Mouse (Mus musculus) embryonic facial prominence, embryonic 14.5 days (tissue): ENCODE measurements around the gene Ccdc85c. TPM values are rescaled to one million over a fixed set of nuclear protein-coding genes. Genes with fewer than 3 reads are reported as not detected.

Source experiments
- ATAC-seq: fragments of 200-750 bp; cut with Nextera tagmentation; 2 replicates; pipeline ENCODE4 v1.8.0; 2017; ENCODE audit warnings: low read depth, moderate number of reproducible peaks, moderate TSS enrichment
- DNase-seq: peaks from one replicate; pipeline ENCODE4 v3.0.0-alpha.2; 2015; ENCODE audit warnings: low spot score
- H3K27ac ChIP-seq: fragments of 300-500 bp; sonication (generic); replicated peaks from 2 replicates; pipeline ENCODE4 v1.5.1; 2014; ENCODE audit warnings: low read depth, mild to moderate bottlenecking, low read length, moderate library complexity
- H3K27me3 ChIP-seq: fragments of 300-500 bp; sonication (generic); replicated peaks from 2 replicates; pipeline ENCODE4 v1.6.1; 2014; ENCODE audit warnings: low read length; ENCODE audit not compliant: control insufficient read depth, insufficient read depth
- H3K36me3 ChIP-seq: fragments of 300-500 bp; sonication (generic); 2 replicates; pipeline ENCODE4 v1.6.1; 2014; ENCODE audit warnings: low read length, mixed read lengths; ENCODE audit not compliant: control insufficient read depth, insufficient read depth
- H3K4me1 ChIP-seq: fragments of 300-500 bp; sonication (generic); 2 replicates; pipeline ENCODE4 v1.6.1; 2014; ENCODE audit warnings: antibody characterized with exemption, low read length; ENCODE audit not compliant: control insufficient read depth, insufficient read depth
- H3K4me2 ChIP-seq: fragments of 300-500 bp; sonication (generic); 2 replicates; pipeline ENCODE4 v1.6.1; 2014; ENCODE audit warnings: low read depth, mild to moderate bottlenecking, low read length, moderate library complexity, mixed read lengths
- H3K4me3 ChIP-seq: fragments of 300-500 bp; sonication (generic); 2 replicates; pipeline ENCODE4 v1.5.1; 2014; ENCODE audit warnings: low read depth, mild to moderate bottlenecking, low read length
- H3K9ac ChIP-seq: fragments of 300-500 bp; sonication (generic); 2 replicates; pipeline ENCODE4 v1.6.1; 2014; ENCODE audit warnings: low read depth, mild to moderate bottlenecking, low read length, moderate library complexity, mixed read lengths
- H3K9me3 ChIP-seq: fragments of 300-500 bp; sonication (generic); 2 replicates; pipeline ENCODE4 v1.6.1; 2016; ENCODE audit warnings: low read length; ENCODE audit not compliant: control insufficient read depth
- WGBS: fragments of 180-500 bp; shearing (Covaris S2); extraction: QIAGEN DNeasy Blood & Tissue Kit; methylation state at CpG from one replicate; pipeline ENCODE4 v1.1.7; 2014; 5-methylcytosine and 5-hydroxymethylcytosine counted together
- polyA plus RNA-seq: library from polyadenylated mRNA; unstranded; fragments of >200 nt; fragmentation: Nextera tagmentation; extraction: Ambion mirVana; gene quantifications from 2 replicates; pipeline ENCODE4 v1.2.1, GENCODE M21; 2014

Gene Ccdc85c
- polyA plus RNA-seq, 1 experiment from 2014 or later, result 4.7 TPM

DNA sequence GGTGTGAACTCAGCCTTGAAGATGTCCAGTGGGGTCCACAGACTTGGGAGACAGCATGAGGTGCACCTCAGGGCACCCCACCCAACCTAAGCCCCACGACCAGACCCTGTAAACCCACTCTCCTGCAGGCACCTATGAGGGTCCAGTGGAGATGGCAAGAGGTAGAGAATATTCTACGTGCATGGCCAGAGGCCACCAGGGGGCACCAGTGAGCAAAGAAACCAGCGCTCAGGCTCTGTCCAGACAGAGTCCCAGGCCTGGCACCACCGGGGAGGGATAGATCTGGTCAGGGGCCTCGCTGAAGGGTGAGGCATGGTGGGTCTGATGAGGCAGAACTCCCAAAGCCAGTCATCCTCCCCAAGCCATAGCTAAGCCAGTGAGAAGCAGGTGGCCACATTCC, 68.6 kb downstream of the Ccdc85c start:
- Histone ChIP-seq H3K36me3 (peaks cover 48% of the 10 kb centered on the region), H3K4me3 (no peak overlapping the region), H3K9me3 (no peaks in the 10 kb centered on the region), H3K4me1 (peaks cover 1% of the 10 kb centered on the region; the same call in 1 of the 2 replicates), H3K9ac (0 out of 2 replicates have a peak overlapping the region, but pooled peaks have one; percentile 8), H3K4me2 (no peak overlapping the region), H3K27me3 (no peaks in the 10 kb centered on the region), H3K27ac (no peak overlapping the region)
- DNase-seq (peak; percentile 61), ATAC-seq (peak; percentile 53)
- WGBS, result 8% methylated on average over 5 of the region's 5 CpGs

DNA sequence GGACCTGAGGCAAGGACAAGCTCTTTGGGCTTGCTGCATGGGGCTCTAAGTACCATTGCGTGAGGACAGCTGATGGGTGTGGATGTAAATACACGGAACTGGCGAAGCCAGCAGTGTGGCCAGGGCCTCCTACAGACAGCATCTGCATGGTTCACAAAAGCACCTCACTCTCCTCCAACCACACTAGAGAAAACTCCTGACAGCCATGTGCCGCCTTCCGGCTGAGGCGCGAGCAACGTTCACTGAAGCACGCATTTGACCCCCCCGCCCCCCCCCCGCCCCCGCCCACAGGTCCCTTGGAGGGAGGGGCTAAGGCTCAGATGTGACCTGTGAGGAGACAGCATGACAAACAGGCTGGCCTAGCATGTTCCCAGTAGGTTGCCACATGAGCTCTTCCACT, 70.2 kb downstream of the Ccdc85c start:
- 77% methylated on average over 12 of the region's 12 CpGs for WGBS

DNA sequence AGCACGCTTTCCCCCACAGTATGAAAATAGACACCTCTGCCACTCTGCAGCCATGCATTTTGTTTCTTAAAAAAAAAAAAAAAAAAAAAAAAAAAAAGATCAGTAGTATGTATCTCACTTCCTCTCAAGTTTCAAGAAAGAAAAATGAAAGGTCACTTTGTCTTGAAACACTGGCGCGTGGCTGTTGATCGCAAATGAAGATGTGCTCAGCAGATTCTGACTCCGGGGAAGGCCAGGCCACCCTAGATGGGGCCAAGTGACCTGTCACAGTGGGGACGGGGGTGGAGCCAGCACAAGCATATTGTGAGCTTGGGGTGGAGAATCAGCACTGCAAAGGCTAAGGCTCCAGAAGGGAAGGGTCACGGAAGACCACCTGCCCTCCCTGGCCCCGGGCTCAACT, 71.3 kb downstream of the Ccdc85c start:
- H3K4me2 ChIP-seq, result no peak overlapping the region
- no peaks in the 10 kb centered on the region for H3K27me3 ChIP-seq
- H3K9ac ChIP-seq, result no peak overlapping the region
- WGBS, result 58% methylated on average over 8 of the region's 8 CpGs
- no peak for DNase-seq
- H3K4me3 ChIP-seq, result no peak overlapping the region
- no peaks in the 10 kb centered on the region for H3K4me1 ChIP-seq
- peaks cover 76% of the 10 kb centered on the region for H3K36me3 ChIP-seq
- no peak for ATAC-seq
- no peak overlapping the region for H3K27ac ChIP-seq
- H3K9me3 ChIP-seq, result no peaks in the 10 kb centered on the region

More for the DNA sequence above, 70.2 kb downstream of the Ccdc85c start:
- no peak overlapping the region for H3K9ac ChIP-seq
- DNase-seq (no peak), ATAC-seq (no peak)
- no peak overlapping the region for H3K27ac ChIP-seq
- H3K4me2 ChIP-seq, result no peak overlapping the region
- no peak overlapping the region for H3K4me3 ChIP-seq
- H3K27me3 ChIP-seq, result no peaks in the 10 kb centered on the region
- H3K4me1 ChIP-seq, result no peaks in the 10 kb centered on the region
- no peaks in the 10 kb centered on the region for H3K9me3 ChIP-seq
- H3K36me3 ChIP-seq, result peaks cover 65% of the 10 kb centered on the region

DNA sequence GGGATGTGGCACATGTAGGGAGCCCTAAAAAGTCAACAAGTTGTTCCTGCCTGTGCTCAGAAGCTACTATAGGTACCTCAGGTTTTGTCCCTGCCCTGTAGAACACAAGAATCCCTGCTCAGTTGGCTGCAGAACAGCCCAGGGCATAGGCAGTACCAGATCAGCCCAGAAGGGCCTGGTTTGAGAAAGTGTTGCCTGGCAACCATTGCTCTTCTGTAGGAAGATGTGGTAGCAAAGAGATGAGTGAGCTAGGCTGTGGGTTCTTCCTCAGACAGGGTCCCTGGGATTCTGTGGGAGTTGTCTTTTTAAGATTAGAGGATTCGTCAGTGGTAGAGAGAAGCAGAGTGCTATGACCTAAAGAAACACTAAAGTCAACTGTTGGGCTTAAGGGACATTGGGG, 75.1 kb downstream of the Ccdc85c start:
- 71% methylated on average over 1 of the region's 1 CpGs for WGBS
- no peak overlapping the region for H3K4me3 ChIP-seq
- H3K36me3 ChIP-seq, result peaks cover 98% of the 10 kb centered on the region
- no peaks in the 10 kb centered on the region for H3K9me3 ChIP-seq
- no peaks in the 10 kb centered on the region for H3K27me3 ChIP-seq
- DNase-seq (no peak), ATAC-seq (no peak)
- no peaks in the 10 kb centered on the region for H3K4me1 ChIP-seq
- H3K9ac ChIP-seq, result no peak overlapping the region
- no peak overlapping the region for H3K27ac ChIP-seq
- no peak overlapping the region for H3K4me2 ChIP-seq

DNA sequence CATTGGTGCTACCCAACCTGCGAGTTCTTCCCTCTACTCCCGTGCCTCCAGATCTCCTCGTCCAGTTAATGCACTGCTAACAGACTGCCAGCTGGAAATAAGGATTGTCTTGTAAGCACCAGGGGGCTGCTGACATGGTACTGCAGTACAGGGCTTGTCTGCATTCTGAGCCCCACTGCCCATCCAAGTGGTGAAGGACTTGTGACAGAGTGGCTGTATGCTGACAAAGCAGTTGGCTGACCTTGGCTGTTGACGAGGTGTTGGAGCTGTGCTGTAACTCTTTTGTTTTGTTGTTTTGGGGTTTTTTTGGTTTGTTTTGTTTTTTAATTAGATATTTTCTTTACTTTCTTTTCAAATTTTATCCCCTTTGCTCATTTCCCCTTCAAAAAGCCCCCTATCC, 76.8 kb downstream of the Ccdc85c start:
- WGBS, result 96% methylated on average over 4 of the region's 4 CpGs
- ATAC-seq (no peak), DNase-seq (no peak)
- no peaks in the 10 kb centered on the region for H3K27me3 ChIP-seq
- H3K4me2 ChIP-seq, result no peak overlapping the region
- H3K36me3 ChIP-seq, result peaks cover 99% of the 10 kb centered on the region
- H3K4me1 ChIP-seq, result no peaks in the 10 kb centered on the region
- H3K9me3 ChIP-seq, result no peaks in the 10 kb centered on the region
- H3K27ac ChIP-seq, result no peak overlapping the region
- H3K4me3 ChIP-seq, result no peak overlapping the region
- no peak overlapping the region for H3K9ac ChIP-seq

DNA sequence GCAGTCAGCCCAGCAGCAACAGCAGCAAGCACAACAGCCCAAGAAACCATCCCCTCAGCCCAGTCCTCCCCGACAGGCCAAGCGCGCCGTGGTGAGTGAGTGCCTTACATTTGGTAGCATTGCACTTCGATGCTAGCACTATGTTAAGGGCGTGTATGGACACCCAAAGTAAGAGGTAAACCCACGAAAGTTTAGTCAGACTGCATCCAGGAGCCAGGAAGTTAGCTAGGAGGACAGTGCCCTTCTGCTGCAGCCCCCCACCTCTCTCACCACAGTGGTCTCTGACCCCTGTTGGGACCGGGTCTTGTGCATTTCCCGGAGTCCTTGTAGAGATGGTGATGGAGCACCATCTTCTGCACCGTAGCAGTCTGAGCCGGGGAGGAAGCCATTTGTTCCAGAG, 79.5 kb downstream of the Ccdc85c start:
- no peak overlapping the region for H3K4me3 ChIP-seq
- no peak for ATAC-seq
- 95% methylated on average over 11 of the region's 11 CpGs for WGBS
- H3K9ac ChIP-seq, result no peak overlapping the region
- H3K4me1 ChIP-seq, result no peaks in the 10 kb centered on the region
- no peak overlapping the region for H3K27ac ChIP-seq
- peaks cover 98% of the 10 kb centered on the region for H3K36me3 ChIP-seq
- H3K9me3 ChIP-seq, result no peaks in the 10 kb centered on the region
- H3K27me3 ChIP-seq, result no peaks in the 10 kb centered on the region
- DNase-seq, result no peak
- H3K4me2 ChIP-seq, result no peak overlapping the region

DNA sequence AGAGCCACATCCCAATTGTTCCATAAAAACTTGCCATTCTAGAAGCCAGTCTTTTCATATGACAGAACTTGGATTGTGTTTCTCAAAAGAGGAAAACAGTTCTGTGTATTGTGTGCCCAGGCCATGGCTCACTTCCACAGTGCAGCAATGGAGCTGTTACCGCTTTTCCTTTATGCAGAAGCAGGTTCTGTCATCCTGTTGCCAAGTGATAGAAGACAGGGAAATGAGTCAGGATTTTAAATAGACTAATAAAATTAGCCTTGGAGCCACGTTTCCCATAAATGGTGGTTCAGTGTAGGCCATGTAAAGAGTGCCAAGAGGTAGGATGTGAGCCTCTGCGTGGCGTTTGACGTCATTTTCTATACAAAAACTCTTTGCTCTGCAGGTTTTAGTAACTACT, 81.3 kb downstream of the Ccdc85c start:
- no peak overlapping the region for H3K4me3 ChIP-seq
- no peak for ATAC-seq
- H3K9me3 ChIP-seq, result no peaks in the 10 kb centered on the region
- peaks cover 94% of the 10 kb centered on the region for H3K36me3 ChIP-seq
- H3K4me1 ChIP-seq, result no peaks in the 10 kb centered on the region
- H3K27me3 ChIP-seq, result no peaks in the 10 kb centered on the region
- no peak overlapping the region for H3K9ac ChIP-seq
- 95% methylated on average over 5 of the region's 5 CpGs for WGBS
- no peak overlapping the region for H3K4me2 ChIP-seq
- no peak for DNase-seq
- no peak overlapping the region for H3K27ac ChIP-seq

DNA sequence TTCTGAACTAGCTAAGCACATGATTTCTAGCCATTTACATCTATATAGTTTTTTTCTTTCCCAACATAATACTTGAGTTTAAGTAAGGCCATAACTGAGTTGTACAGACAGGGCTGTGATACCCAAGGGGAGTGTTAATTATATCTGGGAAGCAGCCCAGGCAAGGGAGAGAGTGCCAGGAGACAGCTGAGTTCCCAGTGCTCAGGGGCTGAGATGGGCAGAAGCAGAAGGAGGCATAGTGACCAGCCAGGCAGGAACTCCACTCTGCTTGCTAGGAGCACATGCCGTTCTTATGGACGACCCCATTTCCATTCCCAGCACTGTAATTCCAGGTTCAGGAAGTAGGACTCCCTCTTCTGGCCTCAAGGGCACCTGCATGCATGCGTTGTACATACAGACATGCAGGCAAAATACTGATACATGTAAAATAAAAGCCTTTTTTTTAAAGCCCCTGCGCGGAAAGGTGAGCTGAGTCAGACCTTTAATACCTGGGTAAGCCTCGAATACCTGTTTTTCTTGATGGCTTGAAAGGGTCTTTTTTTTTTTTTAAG, 87.6 kb downstream of the Ccdc85c start:
- Histone ChIP-seq H3K27me3 (no peaks in the 10 kb centered on the region), H3K9me3 (no peaks in the 10 kb centered on the region), H3K36me3 (peaks cover 71% of the 10 kb centered on the region), H3K4me2 (no peak overlapping the region), H3K27ac (no peak overlapping the region), H3K4me3 (no peak overlapping the region), H3K9ac (no peak overlapping the region), H3K4me1 (no peaks in the 10 kb centered on the region)
- no peak for ATAC-seq
- no peak for DNase-seq
- WGBS, result 94% methylated on average over 6 of the region's 6 CpGs

DNA sequence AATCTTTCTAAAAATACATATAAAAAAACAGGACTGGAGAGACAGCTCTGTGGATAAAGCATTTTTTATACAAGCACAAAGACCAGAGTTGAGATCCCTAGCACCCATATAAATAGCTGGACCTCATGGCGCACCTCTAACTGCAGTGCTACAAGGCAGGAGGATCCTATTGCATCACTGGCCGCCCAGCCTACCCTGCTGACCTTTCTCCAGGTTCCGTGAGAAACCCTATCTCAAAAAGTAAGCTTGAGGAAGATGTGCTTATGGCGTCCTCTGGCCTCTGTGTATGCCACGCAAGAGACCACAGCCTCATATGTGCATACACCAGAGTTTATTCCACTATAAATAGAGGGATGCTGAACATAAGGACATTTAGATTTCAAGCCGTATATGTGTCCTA, 93.5 kb downstream of the Ccdc85c start:
- H3K9ac ChIP-seq, result no peak overlapping the region
- no peak overlapping the region for H3K27ac ChIP-seq
- H3K36me3 ChIP-seq, result peaks cover 29% of the 10 kb centered on the region
- no peak for ATAC-seq
- WGBS, result 95% methylated on average over 6 of the region's 6 CpGs
- no peak overlapping the region for H3K4me2 ChIP-seq
- H3K4me1 ChIP-seq, result peaks cover 16% of the 10 kb centered on the region
- no peaks in the 10 kb centered on the region for H3K27me3 ChIP-seq
- H3K4me3 ChIP-seq, result no peak overlapping the region
- no peaks in the 10 kb centered on the region for H3K9me3 ChIP-seq
- DNase-seq, result no peak
